Mouse (Mus musculus): Measurements from ENCODE around the gene Hdac7.

DNA sequence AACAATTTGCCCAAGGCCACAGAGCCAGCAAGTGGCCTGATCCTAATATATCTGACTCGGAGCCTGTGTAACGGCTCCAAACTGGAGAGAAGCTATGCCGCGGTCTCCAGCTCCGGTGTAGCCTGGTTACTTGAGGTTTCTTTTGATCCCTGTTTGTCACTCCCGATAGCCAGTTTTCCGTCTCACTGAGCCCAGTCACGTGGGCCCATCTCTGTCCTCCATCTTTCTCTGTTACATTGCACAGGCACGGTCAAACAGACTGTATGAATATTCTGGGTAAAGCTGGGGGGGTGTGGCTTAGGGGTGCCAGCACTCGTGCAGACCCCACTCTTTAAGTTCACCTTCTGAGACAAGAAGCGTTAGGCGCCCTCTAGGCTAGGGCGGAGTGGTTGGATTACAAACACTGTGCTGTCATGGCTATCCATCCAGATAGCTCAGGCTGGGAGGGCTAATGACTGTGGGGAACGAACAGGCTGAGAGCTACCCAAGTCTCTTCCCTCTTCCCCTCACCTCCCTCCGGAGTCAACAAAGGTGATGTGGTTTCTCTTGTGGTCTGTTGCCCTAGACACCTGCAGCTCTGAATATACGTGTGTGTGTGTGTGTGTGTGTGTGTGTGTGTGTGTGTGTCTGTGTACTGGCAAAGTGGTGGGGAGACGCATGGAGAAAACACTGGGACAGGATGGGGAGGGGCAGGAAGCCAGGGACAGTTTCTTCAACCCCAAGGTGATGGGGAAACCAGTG is 8.0 kb downstream of the Hdac7 start:
- TF ChIP-seq CTCF (IDR thresholded peaks at IDR 0.05; ENCODE audit: borderline replicate concordance, control insufficient read depth, extremely low read depth, insufficient read depth, low read length, poor library complexity) (no peak), POLR2A (IDR thresholded peaks at IDR 0.05; ENCODE audit: control insufficient read depth, extremely low read depth, insufficient read depth, low read length, poor library complexity) (no peak)
